Mouse (Mus musculus): Measurements from ENCODE around the gene Pcnx. TPM values are rescaled to one million over a fixed set of nuclear protein-coding genes. Genes with fewer than 3 reads are reported as not detected.

Pcnx gene
- total RNA-seq, 1 experiment = 24.9 TPM

DNA sequence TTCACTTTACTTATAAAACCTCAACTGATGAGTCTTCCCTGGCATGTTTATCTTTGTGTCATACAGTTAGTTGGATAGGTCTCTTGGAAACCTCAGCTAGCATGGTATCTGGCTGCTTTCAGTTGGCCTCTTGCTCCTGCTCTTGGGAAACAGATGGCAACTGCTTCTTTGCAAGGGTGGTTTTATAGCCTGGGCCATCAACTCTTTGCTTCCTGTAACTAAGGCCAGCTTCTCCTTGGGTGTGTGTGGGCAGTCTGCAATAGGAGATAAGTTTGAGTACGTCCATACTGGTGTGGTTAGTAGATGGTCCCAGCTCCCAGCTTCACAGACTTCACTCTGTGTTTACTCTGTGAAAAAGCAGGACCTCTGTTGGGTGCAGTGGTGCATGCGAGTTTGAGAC, 46.0 kb downstream of the Pcnx start:
- DNase-seq (ENCODE audit: low read depth, low spot score) = no peak
- in situ Hi-C loops (cut with MboI; ENCODE audit: low sequenced_read_pairs in 2 of 2, unreplicated experiment in 2 of 2) = no loop called here
- H3K36me3 ChIP-seq (ENCODE audit: control insufficient read depth, insufficient read depth, low read length, poor library complexity, severe bottlenecking) = no peaks in the 10 kb centered on the region
- no peaks in the 10 kb centered on the region for H3K9me3 ChIP-seq (ENCODE audit: control insufficient read depth, insufficient read depth, low read depth, low read length)
- H3K27ac ChIP-seq (ENCODE audit: insufficient read depth, low read depth, low read length, poor library complexity, severe bottlenecking) = no peak overlapping the region
- TF ChIP-seq HCFC1 (IDR thresholded peaks at IDR 0.05; ENCODE audit: borderline replicate concordance, insufficient read depth, low read length) (no peak), ZNF384 (IDR thresholded peaks at IDR 0.05; ENCODE audit: low read depth, low read length) (no peak), MAFK (IDR thresholded peaks at IDR 0.05; ENCODE audit: insufficient read depth, low read depth, low read length) (no peak), CHD2 (IDR thresholded peaks at IDR 0.05; ENCODE audit: low read depth, low read length) (no peak), ZC3H11A (IDR thresholded peaks at IDR 0.05; ENCODE audit: borderline replicate concordance, low read depth, low read length) (no peak)
- H3K4me3 ChIP-seq (ENCODE audit: insufficient read depth in 1 of 2, low read depth in 1 of 2, low read length in 2 of 2, poor library complexity in 1 of 2, severe bottlenecking in 1 of 2) = no peak overlapping the region
- no peak overlapping the region for H3K9ac ChIP-seq (ENCODE audit: insufficient read depth, low read depth, low read length, poor library complexity, severe bottlenecking)
- peaks cover 0 to 3% of the 10 kb centered on the region in 2 experiments; a peak in 1 of 4 replicates for H3K4me1 ChIP-seq (ENCODE audit: control insufficient read depth in 2 of 2, insufficient read depth in 2 of 2, low read length in 2 of 2, poor library complexity in 1 of 2)

DNA sequence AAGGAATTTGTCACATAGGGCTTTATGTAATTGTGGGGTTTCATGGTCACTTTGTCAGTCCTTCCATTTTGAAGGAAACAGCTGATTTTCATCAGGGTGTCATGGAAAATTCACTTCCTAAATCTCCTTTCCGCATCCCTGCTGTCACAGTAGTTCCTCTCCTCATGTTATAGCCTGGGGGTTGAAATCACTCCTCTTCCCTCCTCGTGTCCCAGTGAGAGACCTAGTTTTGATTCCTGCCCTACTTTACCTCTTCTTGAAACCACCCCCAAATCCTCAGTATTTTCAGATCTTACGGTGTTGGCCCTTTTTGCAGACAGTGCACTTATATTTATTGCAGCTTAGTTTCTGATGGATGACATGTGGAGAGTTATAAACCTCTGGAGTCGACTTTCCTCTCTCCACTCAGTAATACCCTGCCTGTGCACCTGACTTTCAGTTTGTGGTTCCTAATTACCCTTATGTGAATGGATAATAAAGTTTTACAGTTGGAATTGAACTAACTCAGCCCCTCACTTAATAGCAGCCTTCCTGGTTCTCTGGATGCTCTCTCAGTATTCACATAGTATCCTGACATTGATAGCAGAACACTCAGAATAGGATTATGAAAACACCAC, 48.0 kb downstream of the Pcnx start:
- DNase-seq (ENCODE audit: low read depth, low spot score) = no peak
- Histone ChIP-seq H3K36me3 (ENCODE audit: control insufficient read depth, insufficient read depth, low read length, poor library complexity, severe bottlenecking) (no peaks in the 10 kb centered on the region), H3K9ac (ENCODE audit: insufficient read depth, low read depth, low read length, poor library complexity, severe bottlenecking) (no peak overlapping the region), H3K4me1 (ENCODE audit: control insufficient read depth in 2 of 2, insufficient read depth in 2 of 2, low read length in 2 of 2, poor library complexity in 1 of 2) (peaks cover 0 to 3% of the 10 kb centered on the region in 2 experiments; a peak in 1 of 4 replicates), H3K27ac (ENCODE audit: insufficient read depth, low read depth, low read length, poor library complexity, severe bottlenecking) (no peak overlapping the region), H3K9me3 (ENCODE audit: control insufficient read depth, insufficient read depth, low read depth, low read length) (no peaks in the 10 kb centered on the region), H3K4me3 (ENCODE audit: insufficient read depth in 1 of 2, low read depth in 1 of 2, low read length in 2 of 2, poor library complexity in 1 of 2, severe bottlenecking in 1 of 2) (no peak overlapping the region)
- in situ Hi-C loops (cut with MboI; ENCODE audit: low sequenced_read_pairs in 2 of 2, unreplicated experiment in 2 of 2) = no loop called here
- no peak for TF ChIP-seq ZC3H11A (IDR thresholded peaks at IDR 0.05; ENCODE audit: borderline replicate concordance, low read depth, low read length)

DNA sequence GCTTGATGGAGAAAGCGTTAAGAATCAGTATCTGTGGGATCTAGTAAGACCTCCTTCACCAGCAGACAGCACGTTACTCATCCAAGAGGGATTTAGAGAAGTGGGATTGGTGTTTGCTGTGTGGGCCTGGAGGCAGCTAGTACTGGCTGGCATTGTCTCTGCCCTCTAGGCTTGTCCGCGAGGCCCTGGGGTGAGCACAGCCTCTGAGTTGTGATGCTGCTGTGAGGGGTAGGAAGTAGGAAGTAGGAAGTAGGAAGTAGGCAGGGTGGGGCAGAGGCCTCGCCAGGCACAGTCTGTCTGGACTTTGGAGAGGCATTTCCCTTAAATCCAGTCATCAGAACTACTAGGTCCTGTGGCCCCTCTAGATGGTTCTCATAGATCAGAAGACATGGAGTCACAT, 50.6 kb downstream of the Pcnx start:
- Histone ChIP-seq H3K4me3 (ENCODE audit: insufficient read depth in 1 of 2, low read depth in 1 of 2, low read length in 2 of 2, poor library complexity in 1 of 2, severe bottlenecking in 1 of 2) (no peak overlapping the region), H3K27ac (ENCODE audit: insufficient read depth, low read depth, low read length, poor library complexity, severe bottlenecking) (0 out of 2 replicates have a peak overlapping the region, but pooled peaks have one; percentile 40), H3K4me1 (ENCODE audit: control insufficient read depth in 2 of 2, insufficient read depth in 2 of 2, low read length in 2 of 2, poor library complexity in 1 of 2) (peaks cover 0 to 3% of the 10 kb centered on the region in 2 experiments; a peak in 1 of 4 replicates), H3K9me3 (ENCODE audit: control insufficient read depth, insufficient read depth, low read depth, low read length) (no peaks in the 10 kb centered on the region), H3K9ac (ENCODE audit: insufficient read depth, low read depth, low read length, poor library complexity, severe bottlenecking) (peak overlapping the region; percentile 5; the same call in 1 of the 2 replicates), H3K36me3 (ENCODE audit: control insufficient read depth, insufficient read depth, low read length, poor library complexity, severe bottlenecking) (peaks cover 2% of the 10 kb centered on the region; the same call in 1 of the 2 replicates)
- no peak for TF ChIP-seq ZC3H11A (IDR thresholded peaks at IDR 0.05; ENCODE audit: borderline replicate concordance, low read depth, low read length)
- no peak for TF ChIP-seq MAFK (IDR thresholded peaks at IDR 0.05; ENCODE audit: insufficient read depth, low read depth, low read length)
- no peak for TF ChIP-seq HCFC1 (IDR thresholded peaks at IDR 0.05; ENCODE audit: borderline replicate concordance, insufficient read depth, low read length)
- no peak for DNase-seq (ENCODE audit: low read depth, low spot score)
- in situ Hi-C loops (cut with MboI; ENCODE audit: low sequenced_read_pairs in 2 of 2, unreplicated experiment in 2 of 2) = loop anchor here (10.0 kb wide), 1 partner anchor 116 kb away; no protein-coding TSS in a partner anchor

DNA sequence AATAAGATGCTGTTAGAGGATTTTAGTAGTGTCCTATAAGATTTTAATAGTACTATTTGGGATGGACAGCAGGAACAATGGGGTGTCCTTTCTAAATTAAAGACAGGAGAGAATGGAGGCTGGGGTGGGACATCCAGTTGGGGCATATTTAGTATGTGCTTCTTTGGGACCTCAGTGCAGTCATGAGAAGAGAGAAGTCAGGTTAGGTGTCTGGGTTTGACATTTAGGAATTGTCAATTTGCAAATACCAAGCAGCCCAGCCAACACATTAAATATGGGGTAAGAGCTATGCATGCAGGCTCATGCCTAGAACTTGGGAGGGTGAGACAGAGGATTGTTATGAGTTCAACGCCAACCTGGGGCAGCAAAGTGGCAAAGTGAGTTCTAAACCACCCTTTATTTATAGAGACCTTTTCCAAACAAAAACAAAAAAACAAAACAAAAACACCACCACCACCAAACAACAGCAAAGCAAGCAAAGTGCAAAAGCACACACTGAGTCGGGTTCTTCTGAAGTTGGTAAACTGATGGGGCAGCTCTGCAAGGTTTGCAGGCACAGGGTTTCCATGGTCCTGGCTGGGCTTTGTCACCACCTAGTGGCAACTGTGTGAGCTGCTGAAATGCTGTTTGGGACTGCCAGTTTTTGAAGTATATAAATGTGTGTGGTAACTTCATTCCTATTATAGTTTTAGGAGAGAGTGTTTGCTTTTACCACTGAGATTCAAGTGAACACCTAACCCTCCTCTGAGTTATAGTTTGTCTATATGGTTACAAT, 55.5 kb downstream of the Pcnx start:
- peaks cover 5% of the 10 kb centered on the region; the same call in 1 of the 2 replicates for H3K36me3 ChIP-seq (ENCODE audit: control insufficient read depth, insufficient read depth, low read length, poor library complexity, severe bottlenecking)
- no peaks in the 10 kb centered on the region for H3K9me3 ChIP-seq (ENCODE audit: control insufficient read depth, insufficient read depth, low read depth, low read length)
- peak; percentile 78 for TF ChIP-seq ZC3H11A (IDR thresholded peaks at IDR 0.05; ENCODE audit: borderline replicate concordance, low read depth, low read length)
- TF ChIP-seq MAFK (IDR thresholded peaks at IDR 0.05; ENCODE audit: insufficient read depth, low read depth, low read length) = no peak
- no peak for TF ChIP-seq HCFC1 (IDR thresholded peaks at IDR 0.05; ENCODE audit: borderline replicate concordance, insufficient read depth, low read length)
- TF ChIP-seq ZNF384 (IDR thresholded peaks at IDR 0.05; ENCODE audit: low read depth, low read length) = no peak
- no peak overlapping the region for H3K27ac ChIP-seq (ENCODE audit: insufficient read depth, low read depth, low read length, poor library complexity, severe bottlenecking)
- H3K4me3 ChIP-seq (ENCODE audit: insufficient read depth in 1 of 2, low read depth in 1 of 2, low read length in 2 of 2, poor library complexity in 1 of 2, severe bottlenecking in 1 of 2) = no peak overlapping the region
- peak; percentile 37 for DNase-seq (ENCODE audit: low read depth, low spot score)
- H3K4me1 ChIP-seq (ENCODE audit: control insufficient read depth in 2 of 2, insufficient read depth in 2 of 2, low read length in 2 of 2, poor library complexity in 1 of 2) = peaks cover 0 to 3% of the 10 kb centered on the region in 2 experiments; a peak in 1 of 4 replicates
- H3K9ac ChIP-seq (ENCODE audit: insufficient read depth, low read depth, low read length, poor library complexity, severe bottlenecking) = no peak overlapping the region
- in situ Hi-C loops (cut with MboI; ENCODE audit: low sequenced_read_pairs in 2 of 2, unreplicated experiment in 2 of 2) = loop anchor here (10.0 kb wide), 1 partner anchor 121 kb away; no protein-coding TSS in a partner anchor
